Mouse (Mus musculus): ENCODE data around the gene Zbtb40.

GRCm38 (mm10) chr4:137020065-137020464 lies 28.5 kb downstream of the Zbtb40 start:
- TF ChIP-seq CTCF (IDR thresholded peaks at IDR 0.05; ENCODE audit: low read depth) (no peak), EP300 (IDR thresholded peaks at IDR 0.05; ENCODE audit: low read depth) (no peak)
